8 mouse cellular contexts compared by ENCODE assay signal in the genomic region with DNA sequence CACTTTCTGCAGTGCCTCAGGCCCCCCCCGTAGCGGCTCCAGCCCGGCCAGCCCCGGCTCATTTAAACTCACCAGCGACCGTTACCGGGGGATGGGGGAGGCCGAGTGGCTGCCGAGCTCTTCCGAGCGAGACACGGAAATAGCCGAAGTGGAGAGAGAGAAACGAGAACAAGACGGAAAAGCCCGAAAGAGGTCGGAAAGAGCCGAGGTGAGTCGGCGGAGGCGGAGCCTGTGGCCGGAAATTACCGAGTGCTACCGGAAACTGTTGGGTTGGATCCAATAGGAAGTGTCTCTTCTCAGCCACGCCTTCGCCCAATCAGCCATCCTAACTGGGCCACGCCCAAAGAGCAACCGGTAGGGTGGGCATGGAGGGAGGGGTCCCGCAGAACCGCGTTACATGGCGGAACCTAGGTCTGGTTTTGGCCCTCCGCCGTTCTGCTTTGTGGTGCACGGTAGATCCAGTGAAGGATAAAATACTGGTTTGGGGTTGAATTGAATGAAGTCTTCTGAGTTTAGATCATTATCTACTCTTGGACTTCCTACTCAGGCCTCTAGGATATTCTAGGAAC. TPM values are rescaled to one million over a fixed set of nuclear protein-coding genes. Genes with fewer than 3 reads are reported as not detected.
DNase-seq lines count a peak whose midpoint lies in the region; ATAC-seq lines count a peak whose summit lies in the region.

A gene (minus strand): TSS at position 215 of the 569 bp plus-strand sequence.
A gene (plus strand): TSS at position 258 of the 569 bp plus-strand sequence.

- H3K9me3 ChIP-seq in hindbrain, embryonic 15.5 days, result no peaks in the 10 kb centered on the region

- no peaks in the 10 kb centered on the region for H3K36me3 ChIP-seq in hindbrain, embryonic 15.5 days

- peak; percentile 96 for ATAC-seq in hindbrain, embryonic 15.5 days (ENCODE audit: low FRiP score, low read depth)

- H3K4me1 ChIP-seq in hindbrain, embryonic 15.5 days (replicated peaks), result peaks cover 24% of the 10 kb centered on the region

- H3K27me3 ChIP-seq in hindbrain, embryonic 15.5 days, result no peaks in the 10 kb centered on the region

- H3K9ac ChIP-seq in hindbrain, embryonic 15.5 days, result peak within 1 kb of the TSS; percentile 100

- H3K4me3 ChIP-seq in hindbrain, embryonic 15.5 days, result peak within 1 kb of the TSS; percentile 96

- under 1% methylated on average over 35 of the region's 35 CpGs for WGBS in hindbrain, embryonic 15.5 days

- peak within 1 kb of the TSS; percentile 90 for H3K27ac ChIP-seq in hindbrain, embryonic 15.5 days (replicated peaks)

- peak within 1 kb of the TSS; percentile 85 for H3K4me2 ChIP-seq in hindbrain, embryonic 15.5 days

- DNase-seq in T-cell, adult 2 months (ENCODE audit: low spot score), result peak; percentile 98
- peak; percentile 99 to 100 for DNase-seq in cerebellum, postnatal 36 days
- DNase-seq in frontal cortex, postnatal 36 days (ENCODE audit: low spot score in 2 of 2), result peak; percentile 100
- DNase-seq in left cerebral cortex, adult 11 months (ENCODE audit: low spot score), result peak; percentile 100
- peak; percentile 97 to 99 for DNase-seq in lung, postnatal 4 days
- peak; percentile 98 for DNase-seq in retina, postnatal 7 days (ENCODE audit: low read depth, low spot score)
- DNase-seq in urinary bladder, adult 2 months (ENCODE audit: low spot score), result peak; percentile 99

RNA-seq across cellular contexts. Expression of the first gene that starts in this region (rescaled TPM):
- 34.2 and 39.9 TPM in 2 replicates for polyA plus RNA-seq in hindbrain, embryonic 15.5 days (2015; fragmentation: Nextera tagmentation; extraction: Ambion mirVana)
- 16.6 and 17.9 TPM in 2 replicates for polyA plus RNA-seq in urinary bladder, adult 2 months (2012; rRNA removed)

RNA-seq across cellular contexts. Expression of the second gene that starts in this region (rescaled TPM):
- polyA plus RNA-seq in hindbrain, embryonic 15.5 days (2015; fragmentation: Nextera tagmentation; extraction: Ambion mirVana), result 2.8 and 5.1 TPM in 2 replicates
- polyA plus RNA-seq in urinary bladder, adult 2 months (2012; rRNA removed), result 78.5 and 80.4 TPM in 2 replicates

Comparison
In these comparisons a context has a peak if more than half of its experiments do, and no peak if none do; other contexts are left out.
1. Peak in every context shown above with its lines: DNase-seq, ATAC-seq, H3K4me3 ChIP-seq and H3K27ac ChIP-seq.
2. RNA of the second gene that starts in this region (polyA plus RNA-seq): 78.5 to 80.4 TPM in urinary bladder, adult 2 months; 2.8 to 5.1 TPM in hindbrain, embryonic 15.5 days; every median in the first group is over 10 times any median in the second.